ENCODE assay signal across 20 mouse cellular contexts in genomic region chr8:109799245-109799644, GRCm38 (mm10). TPM values are rescaled to one million over a fixed set of nuclear protein-coding genes. Genes with fewer than 3 reads are reported as not detected.
A peak's percentile ranks its signal among the peaks of the same experiment; 100 is the strongest.
DNase-seq lines count a peak whose midpoint lies in the region; ATAC-seq and TF ChIP-seq lines count a peak whose summit lies in the region.
"Had no signal": no experiment of that assay in that cellular context is flagged by ENCODE, and none has a peak within 500 bp of the region (broad histone marks: within the 10 kb centered on the region; RNA-seq: fewer than 3 reads in every experiment).

No protein-coding gene starts in this region.

- TF ChIP-seq CTCF in bone marrow macrophage, adult 2 months (IDR thresholded peaks at IDR 0.05; ENCODE audit: low read depth, low read length) = no peak

- no peaks in the 10 kb centered on the region for H3K27me3 ChIP-seq in heart, embryonic 15.5 days
- H3K27me3 ChIP-seq: embryonic facial prominence, embryonic 15.5 days; forebrain, embryonic 15.5 days had no signal

- H3K4me3 ChIP-seq in heart, embryonic 15.5 days = no peak overlapping the region
- no peak overlapping the region for H3K4me3 ChIP-seq in bone marrow macrophage, adult 2 months (ENCODE audit: insufficient read depth, low read length)
- H3K4me3 ChIP-seq: embryonic facial prominence, embryonic 15.5 days; erythroblast, embryonic 14.5 days; forebrain, embryonic 10.5 days; forebrain, embryonic 15.5 days; heart, embryonic 10.5 days; hindbrain, embryonic 10.5 days had no signal

- TF ChIP-seq POLR2A in bone marrow macrophage, adult 2 months (IDR thresholded peaks at IDR 0.05; ENCODE audit: borderline replicate concordance, low read depth, low read length) = no peak

- H3K27ac ChIP-seq in heart, embryonic 15.5 days = peak overlapping the region; percentile 32
- H3K27ac ChIP-seq in bone marrow macrophage, adult 2 months (ENCODE audit: insufficient read depth, low read depth, low read length) = peak overlapping the region; percentile 16
- H3K27ac ChIP-seq: embryonic facial prominence, embryonic 15.5 days; forebrain, embryonic 10.5 days; forebrain, embryonic 15.5 days; heart, embryonic 10.5 days; hindbrain, embryonic 10.5 days; hindbrain, embryonic 14.5 days had no signal

- no peak overlapping the region for H3K4me2 ChIP-seq in heart, embryonic 15.5 days
- H3K4me2 ChIP-seq: embryonic facial prominence, embryonic 15.5 days; forebrain, embryonic 15.5 days; hindbrain, embryonic 14.5 days had no signal

- H3K36me3 ChIP-seq in heart, embryonic 15.5 days = no peaks in the 10 kb centered on the region

- ATAC-seq in heart, embryonic 15.5 days (replicated peaks; ENCODE audit: insufficient number of reproducible peaks, insufficient read depth, low FRiP score, low read depth) = no peak
- peak; percentile 37; the same call in 1 of the 2 replicates for ATAC-seq in granulocyte monocyte progenitor cell, adult 5-6 weeks (replicated peaks; ENCODE audit: poor library complexity, severe bottlenecking)
- ATAC-seq in megakaryocyte, adult 5-6 weeks (ENCODE audit: poor library complexity, severe bottlenecking) = peak; percentile 30; the same call in 1 of the 2 replicates
- ATAC-seq: forebrain, embryonic 15.5 days had no signal

- 41% methylated on average over 4 of the region's 4 CpGs for WGBS in heart, embryonic 15.5 days

- H3K4me1 ChIP-seq in heart, embryonic 15.5 days (replicated peaks) = peaks cover 16% of the 10 kb centered on the region
- peaks cover 21% of the 10 kb centered on the region for H3K4me1 ChIP-seq in bone marrow macrophage, adult 2 months (ENCODE audit: control insufficient read depth, insufficient read depth, low read length)
- H3K4me1 ChIP-seq: embryonic facial prominence, embryonic 15.5 days; forebrain, embryonic 10.5 days; forebrain, embryonic 15.5 days had no signal

- H3K9ac ChIP-seq in heart, embryonic 15.5 days = no peak overlapping the region
- H3K9ac ChIP-seq: embryonic facial prominence, embryonic 15.5 days; forebrain, embryonic 15.5 days; hindbrain, embryonic 14.5 days had no signal

- H3K9me3 ChIP-seq in heart, embryonic 15.5 days (replicated peaks) = no peaks in the 10 kb centered on the region
- H3K9me3 ChIP-seq: embryonic facial prominence, embryonic 15.5 days; forebrain, embryonic 10.5 days; forebrain, embryonic 15.5 days; heart, embryonic 10.5 days; hindbrain, embryonic 10.5 days had no signal

- no peak for DNase-seq in heart, adult 18-20 months
- no peak for DNase-seq in left cerebral cortex, adult 18-20 months (ENCODE audit: low spot score in 2 of 2)
- DNase-seq: adrenal gland, adult 2 months; adrenal gland, postnatal 25 days; cerebellum, adult 8-10 months; cerebellum, postnatal 14 days; embryo, embryonic 11 days; gastrocnemius, postnatal 10 days; kidney, adult 11 months had no signal

RNA-seq across cellular contexts. Expression of gene Ap1g1, which starts 20.9 kb away (rescaled TPM):
- 24.7 and 31.3 TPM in 2 replicates for polyA plus RNA-seq in heart, embryonic 15.5 days (2015; fragmentation: Nextera tagmentation; extraction: Ambion mirVana)
- total RNA-seq in heart, adult 18-20 months (2021) = 10 to 100 TPM; 35.0 to 38.8 TPM
- polyA plus RNA-seq in bone marrow macrophage, adult 2 months (2012; ENCODE audit: insufficient read depth, insufficient read length, missing spikeins) = 80.9 and 91.2 TPM in 2 replicates
- 85.2 and 89.6 TPM in 2 replicates for total RNA-seq in granulocyte monocyte progenitor cell, adult 5-6 weeks (2014; fragmentation: Nextera tagmentation)
- total RNA-seq in granulocyte monocyte progenitor cell, adult 5-6 weeks (2017) = 68.4 and 88.4 TPM in 2 replicates
- total RNA-seq in megakaryocyte, adult 5-6 weeks (2015) = 80.6 and 85.2 TPM in 2 replicates
- total RNA-seq in megakaryocyte, adult 5-6 weeks (2017) = 68.4 and 80.5 TPM in 2 replicates
- 10 to 100 TPM; 82.6 to 88.8 TPM for total RNA-seq in left cerebral cortex, adult 18-20 months (2021)
